Mouse (Mus musculus): ENCODE results near the gene Cldn2. TPM values are rescaled to one million over a fixed set of nuclear protein-coding genes. Genes with fewer than 3 reads are reported as not detected.

Gene Cldn2
- total RNA-seq, 1 experiment from 2014 or later = not detected

Other genes starting within 250 kb of the Cldn2 start
- gene Rnf128, start 237.5 kb upstream of the Cldn2 start, total RNA-seq (2017) = 0.67 to 3.2 TPM (median 0.87 TPM) in 3 replicates
- 8.0 to 16.8 TPM (median 9.3 TPM) in 3 replicates for gene Tbc1d8b, start 115.8 kb upstream of the Cldn2 start, total RNA-seq (2017)
- 0.57 TPM in 1 of 3 replicates, not detected in the others for gene Gm15013, start 86.3 kb upstream of the Cldn2 start, total RNA-seq (2017)
- gene Ripply1, start 18.5 kb upstream of the Cldn2 start, total RNA-seq (2017) = not detected in 3 replicates
- gene Morc4, start 70.8 kb downstream of the Cldn2 start, total RNA-seq (2017) = not detected in 3 replicates
- 16.1 to 31.8 TPM (median 25.9 TPM) in 3 replicates for gene Rbm41, start 197.8 kb downstream of the Cldn2 start, total RNA-seq (2017)

All from monocyte, adult 5-6 weeks (primary cell).